Mouse (Mus musculus) cerebellum, adult 9-10 months (tissue): ENCODE measurements around the gene 1810010D01Rik.
A peak's percentile ranks its signal among the peaks of the same experiment; 100 is the strongest.

ENCODE experiments used
- DNase-seq: peaks from one replicate; pipeline ENCODE4 v3.0.0; 2022

1810010D01Rik gene

GRCm38 (mm10) chr7:145211680-145212659 is 4.1 kb upstream of the 1810010D01Rik start:
- DNase-seq: no peak

- DNase-seq: no peak
Observed at GRCm38 (mm10) chr7:145210477-145211070, 2.7 kb upstream of the 1810010D01Rik start.

GRCm38 (mm10) chr7:145206801-145207200 is 1.1 kb downstream of the 1810010D01Rik start:
- DNase-seq: no peak

GRCm38 (mm10) chr7:145206056-145206610 is 1.8 kb downstream of the 1810010D01Rik start:
- DNase-seq: peak; percentile 61

- DNase-seq: no peak
Observed at GRCm38 (mm10) chr7:145205363-145205902, 2.5 kb downstream of the 1810010D01Rik start.

- DNase-seq: no peak
Observed at GRCm38 (mm10) chr7:145199711-145200110, 8.2 kb downstream of the 1810010D01Rik start.

GRCm38 (mm10) chr7:145198223-145198714 is 9.7 kb downstream of the 1810010D01Rik start:
- no peak for DNase-seq

- no peak for DNase-seq
Observed at GRCm38 (mm10) chr7:145197711-145198110, 10.2 kb downstream of the 1810010D01Rik start.

GRCm38 (mm10) chr7:145197042-145197441 is 10.9 kb downstream of the 1810010D01Rik start:
- peak; percentile 30 for DNase-seq

GRCm38 (mm10) chr7:145196340-145196739 is 11.6 kb downstream of the 1810010D01Rik start:
- DNase-seq: no peak

GRCm38 (mm10) chr7:145195186-145195927 is 12.6 kb downstream of the 1810010D01Rik start:
- DNase-seq: no peak

- peak; percentile 42 for DNase-seq
Observed at GRCm38 (mm10) chr7:145194455-145195161, 13.3 kb downstream of the 1810010D01Rik start.

- DNase-seq: no peak
Observed at GRCm38 (mm10) chr7:145192836-145193235, 15.1 kb downstream of the 1810010D01Rik start.

GRCm38 (mm10) chr7:145190520-145190919 is 17.4 kb downstream of the 1810010D01Rik start:
- DNase-seq: no peak

- DNase-seq: no peak
Observed at GRCm38 (mm10) chr7:145189342-145189741, 18.6 kb downstream of the 1810010D01Rik start.

- no peak for DNase-seq
Observed at GRCm38 (mm10) chr7:145187802-145188201, 20.1 kb downstream of the 1810010D01Rik start.

- DNase-seq: no peak
Observed at GRCm38 (mm10) chr7:145182388-145182787, 25.5 kb downstream of the 1810010D01Rik start.

GRCm38 (mm10) chr7:145181376-145182034 is 26.4 kb downstream of the 1810010D01Rik start:
- no peak for DNase-seq

- DNase-seq: no peak
Observed at GRCm38 (mm10) chr7:145179691-145180091, 28.2 kb downstream of the 1810010D01Rik start.

GRCm38 (mm10) chr7:145176750-145177589 is 30.9 kb downstream of the 1810010D01Rik start:
- DNase-seq: no peak
